Mouse (Mus musculus) yolk sac, embryonic 10.5 days (tissue): Measurements from ENCODE around the gene Gtf3c5.

Experiments
- DNase-seq: peaks from one replicate; pipeline ENCODE4 v3.0.0-alpha.2; 2017; ENCODE audit warnings: low spot score

Gene Gtf3c5

DNA sequence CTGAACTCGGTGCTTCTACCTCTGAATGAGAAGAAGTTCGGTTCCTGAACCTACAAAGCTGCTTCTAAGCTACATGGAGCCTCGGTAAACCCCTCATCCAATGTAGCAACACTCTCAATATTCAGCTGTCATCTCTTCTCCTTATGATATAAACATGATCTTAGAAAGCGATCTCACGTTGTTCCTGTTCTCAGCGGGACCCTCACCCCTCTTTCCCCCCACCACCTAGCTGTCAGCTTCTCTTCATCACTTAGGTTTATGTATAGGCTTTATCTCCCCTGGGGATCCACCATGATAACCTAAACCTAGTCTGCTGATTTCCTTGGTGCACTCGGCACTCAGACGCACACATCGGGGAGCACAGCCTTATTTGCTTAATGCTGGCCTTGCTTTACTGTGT lies at the start of gene Gtf3c5:
Gtf3c5 (minus strand) TSS at position 101 of the 400 bp plus-strand sequence.
- DNase-seq = no peak

DNA sequence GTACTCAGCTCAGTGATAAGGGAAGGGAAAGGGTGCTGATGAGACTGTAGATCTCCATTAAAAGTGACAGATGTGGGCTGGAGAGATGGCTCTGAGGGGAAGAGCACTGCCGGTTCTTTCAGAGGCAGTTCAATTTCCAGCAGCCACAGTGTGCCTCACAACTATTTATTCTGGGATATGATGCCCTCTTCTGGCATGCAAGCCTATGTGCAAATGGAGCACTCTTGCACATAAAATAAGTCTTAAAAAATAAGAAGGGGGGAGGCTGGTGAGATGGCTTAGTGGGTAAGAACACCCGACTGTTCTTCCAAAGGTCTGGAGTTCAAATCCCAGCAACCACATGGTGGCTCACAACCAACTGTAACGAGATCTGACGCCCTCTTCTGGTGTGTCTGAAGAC lies 49.6 kb upstream of the Gtf3c5 start:
- no peak for DNase-seq

DNA sequence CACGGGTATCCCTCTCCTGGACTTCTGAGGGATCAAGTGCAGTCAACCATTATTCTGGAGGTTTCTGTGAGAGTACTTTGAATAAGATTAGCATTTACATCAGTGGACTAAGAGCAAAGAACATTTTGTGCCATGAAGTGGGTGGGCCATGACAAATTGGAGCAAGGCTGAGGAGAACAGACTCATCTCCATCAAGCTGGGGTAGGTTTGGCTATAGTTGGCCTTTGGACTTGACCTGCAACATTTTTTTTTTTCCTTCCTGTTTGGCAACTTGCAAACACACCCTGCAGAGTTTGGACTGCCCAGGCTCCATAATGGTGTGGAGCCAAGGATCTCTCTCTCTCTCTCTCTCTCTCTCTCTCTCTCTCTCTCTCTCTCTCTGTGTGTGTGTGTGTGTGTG lies 49.1 kb upstream of the Gtf3c5 start:
- DNase-seq = no peak

DNA sequence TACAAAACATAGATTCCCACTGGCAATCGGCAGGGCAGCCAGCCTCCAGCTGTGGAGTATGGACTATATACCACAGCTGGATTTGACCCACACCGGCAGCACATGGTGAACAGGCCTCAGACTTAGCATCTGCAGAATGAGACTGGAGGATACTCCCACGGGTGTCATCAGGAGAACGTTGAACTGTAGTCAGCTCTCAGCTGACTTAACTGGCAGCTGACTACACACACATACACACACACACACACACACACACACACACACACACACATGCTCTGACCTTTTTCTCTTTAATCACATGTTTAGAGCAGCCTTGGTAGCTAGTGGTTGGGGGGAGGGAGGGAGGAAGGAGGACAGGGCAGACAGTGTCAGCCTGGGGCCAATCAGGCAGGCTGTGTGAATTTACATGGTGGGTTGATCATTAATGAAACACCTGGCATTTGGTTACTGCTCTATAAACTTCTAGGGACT lies 46.4 kb upstream of the Gtf3c5 start:
- DNase-seq = peak; percentile 83

DNA sequence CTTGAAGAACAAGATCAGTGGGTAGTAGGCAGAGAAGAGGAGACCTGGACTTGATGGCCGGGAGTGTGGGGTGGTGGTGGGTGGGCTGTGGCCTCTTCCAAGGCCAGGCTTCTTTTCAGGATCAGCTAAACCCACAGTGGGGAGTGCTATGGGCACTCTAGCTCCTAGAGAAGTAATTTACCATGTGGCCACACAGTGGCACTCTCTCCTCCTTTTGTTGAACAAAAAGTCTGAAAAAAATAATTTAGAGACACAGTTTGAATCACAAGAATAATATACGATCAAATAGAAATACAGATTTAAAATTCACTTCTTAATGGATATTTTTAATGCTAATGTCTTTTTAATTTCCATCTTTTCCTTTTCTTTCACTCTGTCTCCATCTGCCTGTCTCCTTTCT lies 44.5 kb upstream of the Gtf3c5 start:
- DNase-seq = no peak

DNA sequence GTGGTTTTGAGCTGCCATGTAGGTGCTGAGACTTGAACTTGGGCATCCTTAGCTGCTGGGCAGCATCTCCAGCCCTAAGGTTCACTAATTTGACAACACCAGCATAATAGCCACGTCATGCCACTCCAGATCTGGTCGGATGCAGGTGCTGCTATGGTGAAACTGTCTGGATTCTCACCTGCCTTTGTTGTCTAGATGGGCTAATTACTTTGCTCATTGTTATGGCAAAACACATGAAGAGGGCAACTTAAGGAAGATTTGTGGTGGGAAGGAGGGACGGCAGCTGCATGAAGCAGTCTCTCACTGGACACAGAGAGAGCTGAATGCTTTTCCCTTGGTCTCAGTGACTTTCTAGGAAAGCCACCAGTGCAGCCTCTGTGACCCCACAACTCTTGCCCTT lies 42.5 kb upstream of the Gtf3c5 start:
- no peak for DNase-seq

DNA sequence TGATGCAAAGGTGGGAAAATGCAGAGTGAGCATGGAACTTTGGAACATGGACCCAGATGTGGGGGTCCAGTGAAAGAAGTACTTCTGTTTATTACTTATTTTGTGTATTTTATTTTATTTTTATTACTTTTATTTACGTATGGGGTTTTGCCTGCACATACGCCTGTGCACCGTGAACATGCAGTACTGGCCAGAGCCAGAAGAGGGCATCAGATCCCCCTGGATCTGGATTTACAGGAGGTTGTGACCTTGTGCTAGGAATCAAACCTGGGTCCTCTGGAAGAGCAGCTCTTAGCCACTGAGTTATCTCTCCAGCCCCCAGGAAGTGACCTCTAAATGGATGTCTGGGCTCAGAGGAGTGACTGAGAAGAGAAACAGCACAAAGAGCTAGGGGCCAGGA lies 41.3 kb upstream of the Gtf3c5 start:
- no peak for DNase-seq

DNA sequence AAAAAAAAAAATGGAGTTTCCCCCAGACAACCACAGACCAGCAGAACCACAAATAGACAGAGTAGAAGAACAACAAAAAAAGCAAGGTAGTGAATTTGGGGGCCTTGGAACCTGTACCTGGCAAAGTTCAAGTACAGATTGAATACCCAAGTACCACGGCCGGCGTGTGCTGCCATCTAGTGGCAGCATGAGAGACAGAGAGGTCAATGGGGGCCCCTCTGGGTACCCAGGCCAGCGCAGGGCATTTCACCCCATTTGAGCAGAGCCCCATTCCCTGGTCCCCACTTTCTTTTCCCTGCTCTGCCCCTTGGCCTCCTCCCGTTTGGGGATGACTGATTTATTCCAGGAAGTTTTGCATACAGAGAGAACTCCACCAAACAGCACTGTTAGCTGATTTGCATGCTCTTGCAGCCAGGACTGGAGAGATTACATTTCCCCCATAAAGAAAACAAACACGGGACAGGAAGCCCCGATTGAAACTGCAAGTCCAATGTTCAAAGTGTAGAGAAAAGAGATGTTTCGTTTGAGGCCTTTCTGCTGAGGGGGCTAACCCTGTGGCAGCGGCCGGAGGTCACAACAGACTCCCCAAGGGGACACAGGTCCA lies 39.1 kb upstream of the Gtf3c5 start:
- DNase-seq = peak; percentile 72

DNA sequence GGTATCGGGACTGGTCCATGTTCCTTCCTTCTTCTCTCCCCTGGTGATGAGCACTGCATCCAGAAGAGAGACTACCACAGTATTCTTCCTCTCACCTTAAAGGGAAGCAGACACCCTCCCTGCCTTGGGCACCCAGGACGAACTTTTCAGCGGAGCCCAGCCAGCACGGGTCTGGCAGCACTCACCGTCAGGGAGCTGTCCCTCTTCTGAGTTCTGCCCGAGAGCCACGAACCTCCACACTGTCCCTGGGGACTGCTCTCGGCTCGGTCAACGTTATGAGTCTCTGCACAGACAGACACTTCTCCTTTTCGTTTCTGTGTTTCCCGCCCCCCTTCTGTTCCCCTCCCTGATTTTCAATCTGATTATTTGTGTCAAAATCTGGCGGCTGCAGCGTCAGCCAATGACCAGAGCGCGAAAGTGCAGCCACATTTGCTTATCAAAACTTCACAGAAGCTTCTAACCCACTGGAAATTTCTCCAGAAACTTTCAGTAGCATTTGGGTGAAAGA lies 38.2 kb upstream of the Gtf3c5 start, which contains the start of gene Gfi1b:
Gfi1b (minus strand) TSS at position 319 of the 508 bp plus-strand sequence.
- no peak for DNase-seq

DNA sequence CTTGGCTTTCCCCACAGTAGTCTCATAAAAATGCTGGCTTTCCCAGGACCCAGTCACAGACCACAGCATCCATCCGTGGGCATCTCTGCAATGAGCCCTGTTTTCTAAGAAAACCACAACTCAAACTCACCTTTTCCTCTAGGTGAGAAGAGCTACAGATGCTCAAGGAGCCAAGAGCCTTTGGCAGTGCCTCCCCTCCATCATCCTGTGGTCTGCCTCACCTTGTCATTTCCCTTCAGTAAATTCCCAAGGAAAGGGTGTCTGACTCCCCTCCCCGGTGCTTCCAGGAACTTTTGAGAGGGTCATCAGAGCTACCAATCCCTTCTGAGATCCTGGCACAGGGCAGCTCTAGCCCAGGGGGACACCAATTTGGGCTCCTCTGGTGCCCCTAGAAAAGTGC lies 37.6 kb upstream of the Gtf3c5 start:
- no peak for DNase-seq

DNA sequence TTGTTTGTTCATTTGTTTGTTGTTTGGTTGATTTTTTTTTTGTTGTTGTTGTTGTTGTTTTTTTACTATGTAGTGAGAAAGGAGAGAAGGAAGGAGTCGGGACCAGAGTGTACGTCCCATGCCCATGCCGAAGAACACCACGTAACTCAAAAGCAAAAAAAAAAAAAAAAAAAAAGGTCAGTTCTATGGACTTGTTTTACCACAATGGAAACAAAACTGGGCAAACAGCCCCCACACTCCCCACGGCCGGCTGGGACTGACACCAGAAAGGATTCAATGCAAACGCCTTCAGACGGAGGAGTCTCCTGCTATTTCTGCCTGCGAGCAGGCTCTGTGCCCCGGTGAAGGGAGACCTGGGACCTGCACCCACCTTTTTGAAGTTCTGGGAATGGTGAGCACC lies 37.0 kb upstream of the Gtf3c5 start:
- DNase-seq = no peak

DNA sequence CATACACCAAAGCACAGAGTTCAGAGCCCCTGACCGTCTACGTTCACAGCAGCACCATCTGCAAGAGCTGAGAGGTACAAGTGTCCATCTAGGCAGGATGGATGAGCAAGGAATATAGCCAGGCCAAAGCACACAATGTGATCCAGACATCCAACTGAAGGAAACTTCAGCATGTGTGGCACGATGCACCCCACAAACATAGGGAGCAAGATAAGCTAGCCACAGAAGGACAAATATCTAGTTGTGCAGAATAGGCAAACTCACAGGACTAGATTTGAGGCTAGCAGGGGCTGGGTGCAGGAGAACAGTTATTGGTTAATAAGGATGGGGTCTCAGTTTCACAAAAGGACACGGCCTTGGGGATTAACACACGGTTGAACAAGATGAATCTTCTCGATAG lies 35.8 kb upstream of the Gtf3c5 start:
- DNase-seq = no peak

DNA sequence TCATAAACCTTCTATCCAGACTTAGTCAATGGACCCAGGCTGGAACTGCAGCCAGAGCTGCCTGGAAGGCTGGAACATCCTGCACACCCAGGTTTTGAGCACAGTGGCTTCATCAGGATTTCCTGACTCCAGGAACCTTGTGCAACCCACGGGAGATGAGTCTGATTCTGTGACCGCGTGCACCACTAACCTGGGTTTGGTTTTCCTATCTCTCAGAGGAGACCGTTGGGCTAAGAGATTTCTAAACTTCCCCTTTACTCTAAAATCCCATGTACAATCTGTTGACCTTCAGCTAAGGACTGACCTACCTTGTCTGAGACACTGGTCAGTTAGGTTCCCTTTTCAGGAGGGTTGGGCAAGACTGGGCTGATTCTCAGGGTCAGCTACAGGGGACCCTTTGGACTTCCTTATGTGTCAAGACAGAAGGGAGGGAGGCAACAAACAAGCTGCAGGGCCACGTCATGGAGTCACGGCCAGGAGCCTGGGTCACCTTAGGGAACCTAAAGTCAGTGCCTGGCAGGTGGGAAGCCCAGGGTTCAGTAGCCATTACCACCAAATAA lies 35.3 kb upstream of the Gtf3c5 start:
- peak; percentile 62 for DNase-seq

DNA sequence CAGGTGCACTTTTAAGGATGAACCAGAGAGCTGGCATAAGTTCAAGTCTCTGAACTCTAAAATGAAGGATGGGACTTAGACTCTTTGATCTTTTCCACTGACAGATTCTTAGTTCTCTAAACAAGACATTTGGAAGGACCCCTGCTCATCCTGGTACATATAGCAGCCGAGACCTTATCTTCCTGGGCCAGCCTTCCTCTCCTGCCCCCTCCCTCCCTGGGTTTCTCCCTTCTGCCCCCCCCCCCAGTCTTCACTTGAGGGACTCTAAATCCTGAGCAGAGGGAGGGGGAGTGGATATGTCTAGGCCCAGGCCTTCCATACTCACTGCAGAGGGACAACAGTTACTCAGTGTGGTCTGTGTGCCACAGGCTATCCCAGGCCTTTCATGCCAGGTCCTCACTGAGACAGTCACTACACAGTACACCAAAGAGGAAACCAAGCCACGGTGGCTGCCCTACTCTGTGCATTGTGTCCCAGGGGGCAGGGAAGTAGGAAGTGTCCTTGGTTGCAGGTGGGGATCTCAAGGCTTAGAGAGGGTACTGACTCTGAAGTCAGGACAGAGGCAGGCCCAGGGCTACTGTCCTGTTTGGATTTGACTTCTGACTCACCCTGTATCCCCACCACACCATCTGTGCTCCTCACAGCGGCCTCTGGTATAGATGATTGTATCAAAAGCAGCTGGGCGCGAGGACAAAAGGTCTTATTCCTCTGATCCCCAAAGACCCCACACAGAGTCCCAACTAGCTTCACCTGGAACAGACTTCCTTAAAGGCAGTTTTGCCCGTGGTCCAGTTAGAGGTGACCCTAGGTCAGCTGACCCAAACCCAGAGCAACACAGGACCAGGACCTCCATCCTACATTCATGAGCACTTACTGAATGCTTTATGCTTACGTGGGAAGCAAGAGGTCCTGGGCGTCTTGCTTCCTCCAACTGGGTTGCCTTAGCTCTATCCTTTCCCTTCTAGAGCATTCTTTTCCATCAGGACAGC lies 34.2 kb upstream of the Gtf3c5 start:
- no peak for DNase-seq

DNA sequence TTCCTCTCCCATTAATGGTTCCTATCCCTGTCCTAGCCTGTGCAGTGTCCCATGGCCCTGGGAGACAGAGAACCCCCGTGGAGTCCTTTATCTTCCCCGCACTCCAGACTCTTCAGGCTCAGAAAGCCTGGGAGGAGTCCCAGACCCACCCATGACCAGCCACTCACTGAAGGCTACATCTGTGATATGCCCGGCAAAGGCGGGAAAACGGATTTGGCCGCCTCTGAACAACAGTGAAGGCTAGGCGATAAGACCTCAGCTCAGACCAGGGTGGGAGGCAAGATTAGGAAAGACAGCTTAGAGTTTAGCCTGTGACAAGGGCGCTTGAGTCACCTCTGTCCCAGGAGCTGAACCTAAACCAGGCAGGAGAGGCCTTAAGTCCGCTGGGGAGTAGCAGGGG lies 33.3 kb upstream of the Gtf3c5 start:
- DNase-seq = no peak

DNA sequence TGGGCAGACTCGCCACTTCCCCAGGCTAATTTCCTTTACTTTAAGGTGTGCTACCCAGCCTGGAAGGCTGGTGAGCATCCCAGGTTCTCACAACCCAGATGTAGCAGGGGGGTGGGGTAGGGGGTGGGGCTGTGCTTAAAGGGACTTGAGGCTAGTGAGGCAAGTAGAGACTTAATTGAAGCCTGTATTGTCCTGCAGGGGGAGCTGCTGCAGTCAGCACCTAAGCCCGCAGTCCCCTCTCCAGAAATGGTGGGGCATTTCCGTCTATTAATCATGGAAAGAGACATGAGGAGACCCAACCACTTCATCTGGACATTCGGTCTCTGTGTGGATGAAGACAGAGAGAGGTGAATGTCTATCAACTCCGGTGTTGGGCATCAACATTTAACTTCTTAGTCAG lies 32.8 kb upstream of the Gtf3c5 start:
- no peak for DNase-seq

DNA sequence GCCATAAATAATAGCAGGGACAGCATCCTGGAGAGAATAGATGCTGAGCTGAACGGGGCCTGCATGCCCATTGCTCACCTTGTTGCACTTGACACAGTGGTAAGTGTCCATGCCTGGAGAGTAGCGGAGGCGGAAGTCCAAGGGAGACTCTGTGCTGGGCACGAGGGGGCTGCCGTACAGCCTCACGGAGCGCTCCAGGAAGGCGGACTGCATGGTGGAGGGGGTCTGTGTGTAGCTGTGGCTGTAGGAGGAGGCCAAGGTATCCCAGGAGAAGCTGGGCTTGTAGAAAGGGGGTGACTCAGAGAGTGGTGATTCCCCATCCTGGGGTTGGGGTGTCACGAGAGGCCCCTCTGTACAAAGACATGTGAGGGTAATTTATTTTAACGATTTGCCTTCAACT lies 30.0 kb upstream of the Gtf3c5 start:
- no peak for DNase-seq

DNA sequence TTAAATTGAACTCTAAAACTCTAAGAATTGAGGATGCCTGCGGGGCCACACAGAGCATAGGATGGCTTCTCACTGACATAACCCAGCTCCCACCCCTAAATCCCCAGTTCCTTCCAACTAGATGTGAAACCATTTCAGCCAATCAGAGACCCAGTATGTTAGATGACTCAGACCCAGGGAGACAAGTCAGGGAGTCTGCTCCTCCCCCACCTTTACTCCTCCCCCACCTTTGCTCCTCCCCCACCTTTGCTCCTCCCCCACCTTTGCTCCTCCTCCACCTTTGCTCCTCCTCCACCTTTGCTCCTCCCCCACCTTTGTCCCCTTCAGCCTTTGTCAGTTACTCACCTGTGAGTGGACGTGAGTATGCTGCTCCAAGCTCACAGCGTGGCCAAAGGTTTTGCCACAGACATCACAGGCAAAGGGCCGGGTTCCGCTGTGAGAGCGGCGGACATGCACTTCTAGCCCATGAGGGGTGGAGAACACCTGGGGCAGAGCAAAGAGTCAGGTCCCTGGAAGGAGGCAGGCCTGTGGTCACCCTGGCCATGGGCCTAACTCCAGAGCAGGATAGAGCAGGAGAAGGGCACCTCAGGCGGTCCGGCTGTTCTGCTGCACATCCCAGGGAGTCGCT lies 29.0 kb upstream of the Gtf3c5 start:
- DNase-seq = no peak

DNA sequence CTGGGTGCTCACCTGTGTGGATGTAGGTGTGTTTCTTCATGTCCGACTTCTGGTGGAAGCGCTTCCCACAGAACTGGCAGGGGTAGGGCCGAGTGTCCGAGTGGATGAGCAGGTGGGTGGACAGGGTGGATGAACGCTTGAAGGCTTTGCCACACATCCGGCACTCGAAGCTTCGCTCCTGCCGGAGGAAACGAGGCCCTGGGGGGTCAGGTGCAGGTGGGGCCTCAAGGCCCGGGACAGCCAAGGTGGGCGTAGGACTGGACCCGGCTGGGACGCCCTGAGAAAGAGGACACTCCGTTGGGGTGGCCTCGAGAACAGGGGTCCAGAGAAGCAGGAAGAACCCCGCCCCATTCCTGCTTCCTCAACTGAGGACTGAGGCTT lies 27.8 kb upstream of the Gtf3c5 start:
- DNase-seq = no peak

DNA sequence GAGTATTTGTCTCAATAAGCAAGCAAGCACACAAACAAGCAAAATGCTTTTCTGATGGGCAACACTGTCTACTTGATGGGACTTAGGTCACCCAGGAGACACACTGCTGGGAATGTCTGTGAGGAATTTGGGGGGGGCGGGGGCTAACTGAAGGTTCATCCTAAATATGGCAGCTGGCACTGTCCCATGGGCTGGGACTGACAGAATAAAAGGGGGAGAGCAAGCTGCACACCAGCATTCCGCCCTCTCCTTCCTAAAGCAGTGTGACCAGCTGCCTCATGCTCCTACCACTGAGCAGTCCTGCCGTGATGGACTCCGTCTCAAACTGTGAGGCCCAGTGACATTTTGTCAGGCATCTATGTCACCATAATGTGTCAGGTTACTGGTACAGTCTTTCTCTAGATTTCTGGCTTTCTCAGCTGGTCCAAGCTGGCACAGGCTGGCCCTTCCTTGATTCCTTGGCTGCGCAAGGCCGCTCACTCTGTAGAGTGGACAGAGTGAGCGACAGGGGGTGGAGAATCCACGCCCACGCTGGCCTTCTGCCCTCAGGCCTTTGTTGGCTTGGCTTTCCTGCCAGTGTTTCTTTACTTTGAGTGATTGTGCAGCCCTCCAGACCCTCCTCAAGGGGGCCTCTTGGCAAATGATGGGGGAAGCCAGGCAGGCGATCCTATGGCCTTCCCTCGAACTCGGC lies 27.3 kb upstream of the Gtf3c5 start:
- DNase-seq = no peak

DNA sequence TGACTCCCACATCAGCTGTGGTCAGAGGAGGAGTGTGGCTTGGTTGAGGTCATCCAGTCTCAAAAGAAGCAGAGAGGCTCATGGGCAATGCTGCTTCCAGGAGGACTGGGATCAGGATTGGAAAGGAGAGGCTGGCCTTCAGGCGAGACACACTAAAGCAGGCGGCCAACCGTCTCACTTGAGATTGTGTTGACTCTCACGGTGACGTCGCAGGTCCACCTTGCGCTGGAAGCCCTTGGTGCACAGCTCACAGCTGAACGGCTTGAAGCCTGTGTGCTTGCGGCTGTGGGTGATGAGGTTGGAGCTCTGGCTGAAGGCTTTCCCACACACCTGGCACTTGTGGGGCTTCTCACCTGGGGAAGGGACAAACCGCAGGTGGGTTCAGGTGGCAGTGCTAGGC lies 26.3 kb upstream of the Gtf3c5 start:
- no peak for DNase-seq
